Mouse (Mus musculus) T-helper 1 cell (primary cell): ENCODE results near the gene Pdcd2.
"Not testable (repeated sequence)": the region's sequence is repeated elsewhere in the genome, so short reads cannot be mapped to it uniquely, and the experiment has no call there.

Source experiments
- in situ Hi-C: fragments of 300-600 bp; cut with MboI, MseI; formaldehyde crosslinking; loops from one replicate; pipeline ENCODE4 v1.15.1; 2025; ENCODE audit warnings: high pct_unique_total_duplicates

Pdcd2 gene

GRCm38 (mm10) chr17:15526986-15527810 lies at the start of gene Pdcd2:
Gene Pdcd2 (minus strand): TSS chr17:15527301.
- in situ Hi-C loops: no loop called here

DNA sequence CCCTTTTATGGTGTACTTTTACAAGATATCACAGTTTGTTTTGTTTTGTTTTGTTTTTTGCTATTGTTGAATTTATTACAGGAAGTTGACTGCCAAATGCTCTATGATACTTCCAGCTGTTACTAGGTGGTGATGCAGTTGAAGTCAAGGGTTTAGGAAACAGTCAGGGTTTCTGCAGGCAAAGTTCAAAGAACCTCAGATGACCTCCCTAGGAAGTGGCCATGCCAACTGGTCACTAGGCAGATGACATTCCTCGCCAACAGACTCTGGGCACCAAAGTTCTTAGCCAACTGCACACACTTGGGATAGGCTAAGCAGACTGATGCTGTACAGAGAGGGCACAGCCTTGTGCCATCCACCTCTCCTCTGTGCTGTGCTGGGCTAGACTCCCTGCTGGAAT lies 48.0 kb upstream of the Pdcd2 start:
- in situ Hi-C loops: no loop called here

GRCm38 (mm10) chr17:15566908-15567307 lies 39.8 kb upstream of the Pdcd2 start:
- in situ Hi-C loops: loop anchor here (5.0 kb wide), 1 partner anchor 35 kb away; no protein-coding TSS in a partner anchor

DNA sequence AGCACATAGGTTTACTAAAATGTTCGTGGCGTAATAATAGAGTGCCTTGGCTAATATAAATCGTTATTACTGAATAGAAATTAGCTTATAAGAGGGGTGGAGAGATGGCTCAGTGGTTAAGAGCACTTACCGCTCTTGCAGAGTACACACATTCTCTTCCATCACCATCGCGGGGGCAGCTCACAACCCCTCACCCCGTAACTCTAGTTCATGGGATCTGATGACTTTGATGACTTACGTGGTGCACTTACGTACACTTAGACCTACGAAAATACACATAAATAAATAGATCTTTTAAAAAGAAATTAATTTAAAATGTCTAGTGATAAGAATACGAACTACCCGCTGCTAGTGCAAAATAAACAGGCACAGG lies 37.8 kb upstream of the Pdcd2 start:
- in situ Hi-C loops: loop anchor here (5.0 kb wide), 1 partner anchor 33 kb away; no protein-coding TSS in a partner anchor

- in situ Hi-C loops: no loop called here
These were observed 37.2 kb upstream of the Pdcd2 start, which contains the start of gene Prdm9 for GRCm38 (mm10) chr17:15564014-15564927. Gene Prdm9 (minus strand): TSS chr17:15564354.

DNA sequence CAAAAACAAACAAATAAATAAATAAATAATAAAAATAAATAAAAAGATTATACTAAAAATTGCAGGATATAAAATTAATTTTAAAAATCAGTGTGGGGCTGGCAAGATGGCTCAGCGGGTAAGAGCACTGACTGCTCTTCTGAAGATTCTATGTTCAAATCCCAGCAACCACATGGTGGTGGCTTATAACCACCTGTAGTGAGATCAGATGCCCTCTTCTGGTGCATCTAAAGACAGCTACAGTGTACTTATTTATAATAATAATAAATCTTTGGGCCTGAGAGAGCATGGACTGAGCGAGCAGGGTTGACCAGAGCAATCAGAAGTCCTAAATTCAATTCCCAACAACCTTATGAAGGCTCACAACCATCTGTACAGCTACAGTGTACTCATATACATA lies 32.8 kb upstream of the Pdcd2 start:
- in situ Hi-C loops: no loop called here

DNA sequence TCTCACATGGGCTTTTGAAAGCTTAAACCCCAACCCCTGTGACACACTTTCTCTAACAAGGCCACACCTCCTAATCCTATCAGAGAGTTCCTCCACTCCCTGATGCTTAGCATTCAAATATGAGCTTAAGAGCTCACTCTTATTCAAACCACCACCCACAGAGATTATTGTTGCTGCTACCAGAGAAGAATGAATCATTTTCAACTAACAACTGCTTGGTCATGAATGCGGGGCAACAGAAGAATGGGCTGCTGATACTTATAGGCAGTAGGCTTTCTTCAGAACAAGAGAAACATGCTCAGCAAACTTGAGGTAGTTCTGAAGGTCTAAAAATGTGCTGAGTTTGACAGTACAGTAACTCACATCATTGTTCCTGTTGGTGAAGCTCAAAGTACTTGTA lies 22.6 kb upstream of the Pdcd2 start:
- in situ Hi-C loops: no loop called here

- in situ Hi-C loops: no loop called here
These were observed 19.3 kb upstream of the Pdcd2 start for GRCm38 (mm10) chr17:15546440-15546839.

DNA sequence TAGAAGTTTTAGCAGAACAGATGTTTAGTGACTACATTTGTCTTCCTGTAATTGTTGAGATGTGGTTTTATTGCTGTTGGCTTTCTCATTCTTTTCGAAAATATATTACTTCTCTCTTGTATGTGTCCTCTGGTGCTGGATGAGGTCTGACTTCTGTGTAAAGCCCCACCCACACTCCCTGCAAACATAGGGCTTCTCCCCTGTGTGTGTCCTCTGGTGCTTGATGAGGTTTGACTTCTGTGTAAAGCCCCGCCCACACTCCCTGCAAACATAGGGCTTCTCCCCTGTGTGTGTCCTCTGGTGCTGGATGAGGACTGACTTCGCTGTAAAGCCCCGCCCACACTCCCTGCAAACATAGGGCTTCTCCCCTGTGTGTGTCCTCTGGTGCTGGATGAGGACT lies 16.8 kb upstream of the Pdcd2 start:
- in situ Hi-C loops: not testable (repeated sequence)

DNA sequence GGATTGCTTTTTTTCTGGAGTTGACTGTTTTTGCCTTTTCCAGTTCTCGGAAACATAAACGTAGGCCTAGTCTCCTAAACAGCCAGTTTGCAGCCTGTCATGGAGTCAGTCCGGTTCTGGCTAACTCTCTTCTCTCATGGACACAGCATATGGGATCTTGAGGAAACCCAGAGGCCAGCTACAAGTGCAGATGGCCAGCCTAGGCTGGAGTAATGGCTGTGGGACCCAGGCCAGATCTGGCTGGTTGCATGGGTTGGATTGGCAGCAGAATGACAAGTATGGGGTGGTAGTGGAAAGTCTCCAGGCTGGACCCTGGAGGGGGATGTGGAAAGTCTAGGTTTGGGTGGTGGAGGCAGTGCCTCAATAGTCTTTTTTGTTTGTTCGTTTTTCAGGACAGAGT lies 13.2 kb upstream of the Pdcd2 start:
- in situ Hi-C loops: no loop called here

DNA sequence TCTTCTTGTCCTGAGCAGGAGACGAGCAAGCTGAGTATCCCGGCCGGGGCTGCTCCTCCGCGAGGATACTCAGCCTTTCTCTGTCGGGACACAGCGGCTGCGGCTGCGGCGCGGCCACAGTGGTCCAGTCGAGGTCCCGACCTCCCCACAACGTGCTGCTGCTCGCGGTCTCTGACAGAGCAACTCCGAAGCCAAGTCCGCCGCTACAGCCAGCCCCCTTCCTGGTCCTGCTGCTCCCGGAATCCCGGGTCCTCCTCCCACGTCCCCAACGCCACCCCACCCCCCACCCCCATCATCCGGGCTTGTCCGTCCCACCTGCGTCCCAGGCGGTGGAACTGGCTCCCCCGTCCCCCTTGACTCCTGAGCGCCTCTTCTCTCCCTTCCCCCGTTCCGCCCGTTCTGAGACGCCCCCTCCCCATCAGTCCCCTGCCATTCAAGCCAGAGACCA lies 9.4 kb upstream of the Pdcd2 start:
- in situ Hi-C loops: no loop called here

- in situ Hi-C loops: no loop called here
These were observed 8.8 kb upstream of the Pdcd2 start for GRCm38 (mm10) chr17:15535943-15536342.

DNA sequence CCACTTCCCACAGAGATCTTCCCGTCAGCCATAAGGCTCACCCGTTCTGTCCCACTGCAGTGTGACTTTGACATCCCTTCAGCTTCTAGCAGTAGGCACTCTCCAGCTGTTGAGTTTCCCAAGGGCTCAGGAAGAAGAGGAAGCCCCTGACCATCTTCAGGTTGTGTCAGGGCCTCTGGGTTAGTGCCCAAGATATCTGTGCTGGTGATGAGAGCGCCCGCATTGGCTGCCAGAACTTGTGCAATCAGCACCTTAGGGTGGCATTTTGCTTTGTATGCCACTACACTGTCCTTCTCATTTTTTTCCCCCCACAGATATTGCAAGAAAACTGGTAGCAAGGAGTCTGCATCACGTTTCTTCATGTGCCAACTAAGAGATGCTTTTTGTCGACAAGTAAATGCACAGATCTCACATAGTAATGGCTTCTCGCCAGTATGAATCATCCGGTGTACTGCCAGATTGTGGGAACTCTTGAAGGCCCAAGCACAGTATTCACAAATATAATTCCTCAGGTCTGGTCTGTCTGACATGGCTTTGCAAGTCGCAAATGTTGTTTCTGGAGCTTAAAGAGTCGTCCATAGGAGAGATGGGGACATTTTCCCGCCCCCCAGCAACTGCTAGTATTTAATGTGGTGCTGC lies 8.2 kb upstream of the Pdcd2 start:
- in situ Hi-C loops: no loop called here

DNA sequence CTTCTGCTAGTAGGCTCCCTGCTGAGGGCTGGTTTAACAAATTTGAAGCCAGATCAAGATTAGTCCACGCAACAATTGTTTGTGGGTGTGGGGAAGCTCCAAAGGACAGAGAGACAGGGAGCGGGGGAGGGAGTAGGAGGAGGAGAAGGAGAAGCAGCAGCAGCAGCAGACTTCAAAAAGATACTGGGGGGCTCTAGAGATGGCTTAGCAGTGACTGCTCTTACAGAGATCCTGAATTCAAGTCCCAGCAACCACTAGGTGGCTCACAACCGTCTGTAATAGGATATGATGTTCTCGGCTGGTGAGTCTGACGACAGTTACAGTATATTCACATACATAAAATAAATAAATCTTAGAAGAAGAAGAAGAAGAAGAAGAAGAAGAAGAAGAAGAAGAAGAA lies 3.0 kb upstream of the Pdcd2 start:
- in situ Hi-C loops: loop anchor here (5.0 kb wide), 2 partner anchors 37 to 97 kb away; no protein-coding TSS in a partner anchor

- in situ Hi-C loops: no loop called here
These were observed 1.8 kb upstream of the Pdcd2 start for GRCm38 (mm10) chr17:15528887-15529286.

DNA sequence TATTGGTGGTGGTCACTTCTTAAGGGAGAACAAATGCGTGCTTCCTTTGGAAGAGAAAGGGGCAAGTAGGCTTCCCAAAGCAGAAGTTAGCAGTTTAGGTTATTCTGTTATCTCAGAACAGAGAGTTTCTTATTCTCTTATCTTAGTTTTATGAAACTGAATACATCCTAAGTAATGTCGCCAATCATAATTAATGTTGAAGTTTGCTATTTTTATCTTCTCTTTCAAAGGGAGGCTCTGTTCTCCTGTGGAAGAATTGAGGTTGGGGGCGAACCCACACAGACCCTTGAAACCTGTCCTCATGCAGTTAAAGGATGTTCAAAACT lies 673 bp upstream of the Pdcd2 start:
- in situ Hi-C loops: no loop called here

GRCm38 (mm10) chr17:15526304-15526703 lies 797 bp downstream of the Pdcd2 start:
- in situ Hi-C loops: no loop called here

GRCm38 (mm10) chr17:15518766-15519165 lies 8.3 kb downstream of the Pdcd2 start:
- in situ Hi-C loops: loop anchor here (10.0 kb wide), 1 partner anchor 246 kb away; no protein-coding TSS in a partner anchor

- in situ Hi-C loops: loop anchor here (10.0 kb wide), 1 partner anchor 247 kb away; no protein-coding TSS in a partner anchor
These were observed 8.9 kb downstream of the Pdcd2 start for GRCm38 (mm10) chr17:15518186-15518585.

- in situ Hi-C loops: loop anchor here (10.0 kb wide), 1 partner anchor 247 kb away; no protein-coding TSS in a partner anchor
These were observed 9.3 kb downstream of the Pdcd2 start for GRCm38 (mm10) chr17:15517776-15518175.

- in situ Hi-C loops: loop anchor here (10.0 kb wide), 1 partner anchor 254 kb away; no protein-coding TSS in a partner anchor
These were observed 16.4 kb downstream of the Pdcd2 start for GRCm38 (mm10) chr17:15510694-15511093.
